Mouse (Mus musculus) olfactory bulb, adult 2 months (tissue): ENCODE measurements around the gene Cdyl.

Experiments used
- CTCF ChIP-seq: fragments of 200-500 bp; IDR thresholded peaks from 2 replicates; pipeline ENCODE4 v1.5.1; 2012; ENCODE audit warnings: low read depth, mild to moderate bottlenecking, low read length, moderate library complexity; ENCODE audit not compliant: insufficient read depth
- POLR2A ChIP-seq: fragments of 200-500 bp; IDR thresholded peaks from 2 replicates; pipeline ENCODE4 v1.6.1; 2012; ENCODE audit warnings: mild to moderate bottlenecking, low read depth, low read length, moderate library complexity; ENCODE audit not compliant: insufficient read depth

- TF ChIP-seq CTCF = no peak
- TF ChIP-seq POLR2A = no peak
Measured at GRCm38 (mm10) chr13:35732131-35732530, 72.5 kb downstream of the Cdyl start.
